Mouse (Mus musculus) hindlimb bud, embryonic 11.5 days (tissue): ENCODE data around the gene Jmjd7.

Source experiments
- DNase-seq: peaks from one replicate; pipeline ENCODE4 v3.0.0-alpha.2; 2012; ENCODE audit warnings: low read depth, low spot score; ENCODE audit errors: extremely low spot score

Gene Jmjd7

DNA sequence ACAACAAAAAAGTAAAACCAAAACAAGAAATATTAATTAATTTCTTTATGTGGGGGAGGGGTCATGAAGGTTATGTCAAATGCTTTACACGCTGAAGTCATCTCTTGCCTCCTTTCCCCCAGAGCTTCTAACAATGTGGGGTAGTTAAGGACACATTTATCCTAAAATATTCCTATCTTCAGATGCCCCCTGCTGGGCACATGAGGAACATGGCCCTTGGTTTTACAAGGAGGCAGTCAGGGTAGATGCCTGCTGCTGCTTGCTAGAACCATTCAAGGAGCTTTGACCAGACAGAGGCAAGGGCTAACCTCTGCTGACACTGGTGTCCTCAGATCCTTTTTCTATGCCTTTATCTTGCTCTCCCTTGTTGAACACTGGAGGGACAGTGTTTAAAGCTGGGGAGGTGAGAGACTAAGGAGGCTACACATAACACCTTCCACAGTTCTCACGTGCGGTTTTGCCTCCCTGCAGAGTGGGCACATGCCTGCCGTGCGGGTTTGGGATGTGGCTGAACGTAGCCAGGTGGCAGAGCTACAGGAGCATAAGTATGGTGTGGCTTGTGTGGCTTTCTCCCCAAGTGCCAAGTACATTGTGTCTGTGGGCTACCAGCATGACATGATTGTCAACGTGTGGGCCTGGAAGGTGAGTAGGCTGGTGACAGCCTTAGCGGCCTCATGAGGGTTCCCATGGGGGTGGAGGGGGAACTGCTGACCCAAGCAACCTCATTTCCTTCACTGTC is 15.7 kb upstream of the Jmjd7 start:
- no peak for DNase-seq

- DNase-seq: no peak
Observed at GRCm38 (mm10) chr2:120012924-120013323, 14.4 kb upstream of the Jmjd7 start.

DNA sequence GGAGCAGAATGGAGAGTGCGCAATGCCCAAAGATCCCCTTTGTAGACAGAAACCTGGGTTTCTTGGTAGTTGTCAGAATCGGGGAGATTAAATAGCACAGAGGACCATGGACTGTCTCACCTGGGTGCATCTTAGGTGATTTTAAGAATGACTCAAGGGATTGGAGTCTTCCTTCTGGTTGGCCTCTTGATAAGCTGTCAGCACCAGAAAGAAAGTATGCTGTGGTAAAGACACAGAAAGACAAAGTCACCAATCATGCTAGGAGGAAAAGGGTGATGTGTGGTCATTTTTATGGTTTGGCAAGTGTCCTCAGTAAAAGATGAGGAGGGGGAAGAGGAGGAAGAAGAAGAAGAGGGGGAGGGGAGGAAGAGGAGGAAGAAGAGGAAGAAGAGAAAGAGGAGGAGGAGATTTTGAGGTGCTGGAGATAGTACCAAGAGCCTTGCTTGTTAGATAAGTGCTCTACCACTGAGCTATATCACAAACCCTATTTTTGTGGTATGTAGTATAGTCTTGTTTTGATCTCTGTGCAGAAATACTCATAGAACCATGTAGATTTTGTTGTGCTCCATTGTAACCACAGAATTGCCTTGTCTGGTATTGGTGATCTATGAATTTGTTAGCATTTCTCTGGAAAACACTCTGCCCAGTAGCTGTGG is 13.3 kb upstream of the Jmjd7 start:
- DNase-seq: no peak

- DNase-seq: no peak
Observed at GRCm38 (mm10) chr2:120015882-120016281, 11.4 kb upstream of the Jmjd7 start.

- DNase-seq: no peak
Observed at GRCm38 (mm10) chr2:120017599-120017998, 9.7 kb upstream of the Jmjd7 start.

DNA sequence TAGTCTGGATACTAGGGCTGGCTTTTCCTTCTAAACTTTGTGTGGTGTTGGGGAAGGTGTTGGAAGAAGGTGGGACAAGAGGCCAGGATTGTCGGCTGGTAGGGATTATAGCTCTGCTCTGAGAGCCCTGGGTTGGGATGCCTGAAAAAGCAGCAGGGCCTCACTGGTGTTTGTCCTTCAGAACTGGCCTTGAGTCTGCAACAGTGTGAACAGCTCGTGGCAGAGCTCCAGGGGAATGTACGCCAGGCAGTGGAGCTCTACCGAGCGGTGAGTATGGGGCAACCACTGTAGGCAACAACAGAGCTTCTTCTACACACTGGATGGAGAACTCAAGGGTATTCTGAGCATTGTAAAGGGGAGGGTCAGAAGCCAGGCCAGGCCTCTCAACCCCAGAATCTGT is 2.9 kb upstream of the Jmjd7 start:
- no peak for DNase-seq

GRCm38 (mm10) chr2:120027950-120028331 is 658 bp downstream of the Jmjd7 start:
- no peak for DNase-seq

- no peak for DNase-seq
Observed at GRCm38 (mm10) chr2:120030380-120030779, 3.1 kb downstream of the Jmjd7 start.

DNA sequence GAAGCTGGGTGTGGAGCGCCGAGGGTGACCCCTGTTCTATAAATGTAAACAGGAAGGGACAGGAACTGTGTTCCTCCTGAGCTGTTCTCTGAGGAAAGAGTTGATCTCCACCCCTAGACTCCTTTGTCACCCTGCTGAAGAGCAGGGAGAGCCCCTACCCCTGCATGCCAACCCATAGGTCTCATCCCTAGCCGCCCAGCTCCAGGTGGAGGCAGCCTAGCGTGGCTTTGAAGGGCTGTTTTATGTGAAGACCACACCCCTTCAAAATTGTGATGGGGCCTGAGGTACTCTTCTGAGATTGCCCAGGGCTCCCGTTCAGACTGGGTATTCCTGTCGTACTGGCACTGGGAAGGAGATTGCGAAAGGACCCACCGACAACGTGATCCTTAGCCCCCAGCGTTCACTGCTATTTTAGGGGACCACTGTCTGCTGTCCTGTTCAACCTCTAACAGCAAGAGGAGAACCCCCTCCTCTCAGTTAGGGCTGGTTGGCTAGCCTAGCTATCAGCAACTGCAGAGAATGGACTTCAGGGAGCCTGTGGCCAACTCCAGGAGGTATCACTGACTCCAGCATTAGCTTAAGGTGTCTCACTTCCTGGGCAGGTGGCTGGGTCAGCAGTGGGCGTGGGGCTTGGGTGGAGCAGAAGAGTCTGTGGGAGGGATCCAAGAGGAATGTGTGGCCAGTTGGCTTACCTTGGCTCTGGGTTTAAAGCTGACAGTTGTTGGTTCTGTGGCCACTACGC is 5.6 kb downstream of the Jmjd7 start, which contains the start of gene Pla2g4b:
Gene Pla2g4b (plus strand): TSS at position 692 of the 742 bp plus-strand sequence.
- no peak for DNase-seq

- no peak for DNase-seq
Observed at GRCm38 (mm10) chr2:120033726-120034125, 6.4 kb downstream of the Jmjd7 start.

GRCm38 (mm10) chr2:120037744-120038143 is 10.5 kb downstream of the Jmjd7 start:
- DNase-seq: no peak

GRCm38 (mm10) chr2:120040991-120041390 is 13.7 kb downstream of the Jmjd7 start:
- DNase-seq: no peak

- DNase-seq: no peak
Observed at GRCm38 (mm10) chr2:120044101-120044603, 16.9 kb downstream of the Jmjd7 start.

DNA sequence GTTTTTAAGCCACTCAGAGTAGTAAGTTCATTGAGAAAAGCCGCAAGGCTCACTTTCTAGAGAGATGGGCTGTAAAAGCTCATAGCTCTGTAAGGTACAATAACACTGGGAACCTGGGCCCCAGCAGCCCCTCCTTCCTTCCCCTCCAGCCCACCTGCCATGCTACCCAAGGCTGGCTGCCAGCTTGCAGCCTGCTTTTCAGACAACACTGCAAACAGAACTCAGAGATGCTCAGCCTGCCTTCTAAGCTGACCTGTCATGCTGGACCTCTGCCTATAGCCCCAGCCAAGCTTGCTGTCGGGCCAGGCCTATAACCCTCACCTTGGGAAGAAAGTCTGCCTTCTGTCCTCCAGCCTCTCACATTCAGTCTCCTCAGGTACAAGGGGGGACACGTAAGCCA is 17.4 kb downstream of the Jmjd7 start:
- DNase-seq: no peak

GRCm38 (mm10) chr2:120046486-120047310 is 19.4 kb downstream of the Jmjd7 start:
- DNase-seq: no peak

DNA sequence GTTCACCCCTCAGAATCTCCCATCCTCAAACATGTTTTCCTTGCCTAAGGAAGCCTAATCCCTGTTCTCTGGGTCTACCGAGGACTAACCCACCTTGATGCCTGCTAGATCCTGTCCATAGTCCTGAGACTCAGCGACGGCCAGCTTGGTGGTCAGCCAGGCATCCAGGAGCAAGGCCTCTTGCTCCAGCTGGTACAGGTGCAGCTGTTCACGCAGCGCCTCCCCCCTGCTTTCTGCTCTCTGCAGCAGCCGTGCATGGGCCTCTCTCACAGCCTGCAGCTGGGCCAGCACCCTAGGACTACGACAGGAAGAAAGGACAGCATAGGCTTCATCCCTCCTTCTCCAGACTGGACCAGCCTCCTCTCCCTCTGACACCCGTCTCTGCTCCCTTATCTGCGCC is 20.9 kb downstream of the Jmjd7 start:
- DNase-seq: no peak

GRCm38 (mm10) chr2:120049632-120050274 is 22.5 kb downstream of the Jmjd7 start:
- DNase-seq: no peak

- DNase-seq: no peak
Observed at GRCm38 (mm10) chr2:120051405-120051804, 24.1 kb downstream of the Jmjd7 start.

GRCm38 (mm10) chr2:120054771-120055552 is 27.7 kb downstream of the Jmjd7 start:
- DNase-seq: no peak

- DNase-seq: no peak
Observed at GRCm38 (mm10) chr2:120055923-120056322, 28.6 kb downstream of the Jmjd7 start.
